Mouse (Mus musculus) frontal cortex, adult 2 months (tissue): ENCODE measurements around the gene Mthfr. TPM values are rescaled to one million over a fixed set of nuclear protein-coding genes. Genes with fewer than 3 reads are reported as not detected.

Experiments used
- DNase-seq, 2 experiments: peaks; one replicate each; pipeline ENCODE4 v3.0.0; 2022; ENCODE audit warnings: low spot score in 1 of 2; ENCODE audit errors: extremely low spot score in 1 of 2
- polyA plus RNA-seq: library from polyadenylated mRNA; depleted of rRNA; stranded (reverse); fragments of >200 nt; gene quantifications from 2 replicates; pipeline ENCODE4 v1.2.3, GENCODE M21; 2012; rRNA removed

Mthfr gene
- polyA plus RNA-seq, 1 experiment: 34.2 TPM

DNA sequence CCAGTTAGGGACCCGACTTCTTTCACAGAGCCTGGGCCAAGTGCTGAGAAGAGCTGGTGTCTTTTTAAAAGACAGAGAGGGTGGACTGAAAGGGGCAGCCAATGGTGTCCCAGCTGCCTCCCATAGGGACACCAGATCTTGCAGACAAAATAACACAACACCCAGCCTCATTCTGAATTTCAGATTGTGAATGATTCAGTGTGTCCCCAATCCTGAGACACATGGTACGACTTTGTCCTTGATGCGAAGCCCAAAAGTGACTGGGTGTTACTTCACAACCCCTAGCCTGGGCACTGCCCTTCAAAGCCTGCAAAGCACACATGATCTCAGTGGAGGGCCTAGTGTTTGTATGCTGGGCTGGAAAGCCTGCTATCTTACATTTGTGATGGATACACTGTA lies 47.0 kb downstream of the Mthfr start:
- DNase-seq: no peak

DNA sequence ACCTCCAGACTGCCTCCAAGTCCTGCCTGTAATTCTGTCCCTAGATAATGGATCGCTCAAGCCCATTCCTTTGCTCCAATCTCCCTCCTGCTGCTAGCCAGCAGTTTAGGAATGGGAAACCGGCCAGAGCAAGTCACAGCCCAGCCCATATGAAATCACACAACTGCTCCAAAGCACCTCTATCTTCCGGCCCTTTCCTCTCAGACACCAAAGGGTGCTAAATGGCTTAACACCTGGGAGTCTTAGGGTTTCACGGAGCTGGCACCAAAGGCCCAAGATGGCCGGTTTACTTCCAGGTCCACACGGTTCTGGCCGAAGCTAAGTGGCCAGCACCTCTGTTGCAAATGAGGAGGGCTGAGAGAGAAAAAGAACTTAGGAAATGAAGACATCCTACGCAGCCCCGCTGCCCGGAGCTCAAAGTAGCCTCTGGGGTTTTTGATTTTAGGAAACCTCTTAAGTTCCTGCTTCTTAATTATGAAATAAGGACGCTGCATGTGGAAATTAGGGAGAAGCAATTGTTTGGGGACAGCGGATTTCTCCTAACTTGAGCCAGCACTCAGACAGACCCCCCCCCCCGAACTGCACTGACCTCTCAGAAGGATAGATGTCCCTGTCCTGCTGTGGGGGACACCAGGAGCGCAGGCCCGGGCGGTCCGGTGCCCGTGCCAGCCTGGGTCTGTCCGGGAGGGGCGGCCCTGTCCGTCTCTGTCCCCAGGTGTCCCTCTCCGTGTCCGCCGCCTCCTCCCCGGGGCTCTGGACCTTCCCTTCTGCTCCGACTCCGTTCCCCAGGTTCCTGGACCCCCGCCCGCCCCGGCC lies 48.4 kb downstream of the Mthfr start:
- no peak for DNase-seq

DNA sequence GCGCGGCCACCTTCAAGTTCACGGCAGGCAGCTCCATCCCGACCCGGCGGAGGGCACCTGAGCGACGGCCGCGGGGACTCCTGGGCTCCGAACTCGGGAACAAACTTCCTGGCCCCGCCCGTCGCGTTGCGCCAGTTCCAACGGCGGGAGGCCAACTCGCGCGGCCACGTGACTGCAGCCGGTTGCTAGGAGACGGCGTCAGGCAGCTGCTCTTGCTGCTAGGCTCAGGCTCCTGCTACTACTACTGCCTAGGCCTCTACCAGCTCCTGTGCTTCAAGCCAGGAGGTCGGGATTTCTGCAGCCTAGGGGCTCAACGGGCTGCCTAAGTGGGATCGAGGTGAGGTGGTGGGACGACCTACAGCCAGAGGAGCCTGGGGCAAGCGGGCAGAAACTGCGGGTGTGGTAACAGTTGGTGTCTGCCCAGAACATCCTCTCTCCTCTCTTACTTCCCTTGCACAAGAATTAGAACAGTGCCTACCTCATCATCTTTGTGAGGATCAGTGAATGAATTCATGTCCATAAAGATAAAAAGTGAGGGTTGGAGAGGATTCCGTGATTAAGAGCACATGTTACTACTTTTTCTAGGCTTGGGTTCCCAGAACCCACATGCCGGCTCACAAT lies 49.1 kb downstream of the Mthfr start, which contains the start of gene Agtrap:
Gene Agtrap (minus strand): TSS at position 125 of the 621 bp plus-strand sequence.
- DNase-seq: peak; percentile 84 to 95

DNA sequence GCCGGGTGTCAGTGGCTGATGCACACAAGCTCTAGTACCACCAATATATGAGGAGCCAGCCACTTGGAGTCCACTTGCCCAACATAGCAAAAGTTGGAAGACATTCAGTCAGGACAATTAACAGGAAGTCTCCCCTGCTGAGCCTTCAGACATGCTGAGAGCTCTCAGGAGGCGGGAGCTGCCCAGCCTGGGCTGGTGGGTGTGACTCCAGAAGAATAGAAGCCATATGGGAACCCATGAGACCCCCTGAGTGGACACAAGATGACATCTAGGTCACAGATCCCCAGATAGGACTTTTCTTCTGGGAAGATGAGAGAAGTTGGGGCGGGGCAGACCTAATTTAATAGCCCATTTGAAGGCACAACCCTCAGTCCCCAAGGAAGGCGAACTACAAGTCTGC lies 50.3 kb downstream of the Mthfr start:
- no peak for DNase-seq

DNA sequence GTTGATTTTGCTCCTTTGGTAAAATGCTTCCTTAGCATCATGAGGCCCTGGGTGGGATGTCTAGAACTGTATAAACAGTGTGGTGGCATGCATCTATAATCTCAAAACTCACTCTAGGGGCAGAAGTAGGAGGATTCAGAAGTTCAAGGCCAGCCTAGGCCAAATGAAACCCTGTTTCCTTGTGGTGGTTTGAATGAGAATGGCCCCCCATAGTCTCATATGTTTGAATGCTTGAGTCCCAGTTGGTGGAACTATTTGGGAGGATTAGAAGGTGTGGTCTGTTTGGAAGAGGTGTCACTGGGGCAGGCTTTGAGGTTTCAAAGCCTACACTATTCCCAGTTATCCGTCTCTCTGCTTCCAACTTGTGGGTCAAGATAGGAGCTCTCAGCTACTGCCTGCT lies 52.3 kb downstream of the Mthfr start:
- DNase-seq: no peak

DNA sequence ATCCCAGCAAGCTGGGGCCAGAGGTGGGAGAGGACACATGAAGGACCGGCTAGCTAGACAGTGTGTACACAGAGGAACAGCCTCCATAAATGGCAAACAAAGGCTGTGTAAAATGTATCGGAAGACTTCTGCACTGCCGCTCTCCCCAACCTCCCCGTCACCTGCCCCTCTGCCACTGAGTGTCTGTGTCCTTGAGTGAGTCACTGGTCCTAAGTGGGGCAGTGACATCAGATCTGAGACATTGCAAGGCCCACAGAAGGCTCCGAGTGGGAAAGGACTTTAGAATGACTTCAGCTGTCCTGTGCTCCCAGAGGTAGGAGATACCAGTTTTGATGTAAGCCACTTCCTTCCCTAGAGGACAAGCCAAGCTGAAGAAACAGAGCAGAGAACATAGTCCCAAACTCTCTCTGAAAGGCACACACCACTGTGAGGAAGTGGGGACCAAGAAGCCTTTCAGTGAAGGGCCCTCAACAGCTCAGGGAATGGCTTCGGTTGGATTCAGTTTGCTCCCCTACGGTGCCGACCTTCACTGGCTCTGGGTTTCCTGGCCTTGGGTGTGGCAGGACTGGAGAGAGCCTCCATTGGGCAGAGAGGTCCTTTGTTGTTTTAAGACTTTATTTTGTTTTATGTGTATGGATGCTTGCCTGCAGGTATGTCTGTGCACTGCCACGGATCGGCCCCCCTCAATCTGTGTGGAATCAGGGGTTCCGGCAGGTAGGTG lies 53.8 kb downstream of the Mthfr start:
- no peak for DNase-seq

DNA sequence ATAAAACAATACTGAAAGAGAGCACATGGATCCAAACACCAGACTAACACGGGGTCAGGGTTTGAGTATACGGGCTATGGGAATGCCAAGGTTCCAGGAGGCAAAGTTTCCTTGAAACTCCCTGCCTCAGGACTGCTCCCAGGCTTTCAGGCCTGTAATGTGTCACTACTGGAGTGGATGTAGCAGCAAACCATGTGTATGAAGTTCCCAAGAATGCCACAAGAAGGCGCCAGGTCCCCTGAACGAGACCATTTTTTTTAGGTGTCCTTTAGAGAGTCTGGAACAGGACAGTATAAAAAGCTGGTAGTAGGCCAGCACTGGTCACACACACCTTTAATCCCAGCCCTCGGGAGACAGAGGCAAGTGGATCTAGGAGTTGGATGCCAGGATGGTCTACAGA lies 55.3 kb downstream of the Mthfr start:
- DNase-seq: no peak

DNA sequence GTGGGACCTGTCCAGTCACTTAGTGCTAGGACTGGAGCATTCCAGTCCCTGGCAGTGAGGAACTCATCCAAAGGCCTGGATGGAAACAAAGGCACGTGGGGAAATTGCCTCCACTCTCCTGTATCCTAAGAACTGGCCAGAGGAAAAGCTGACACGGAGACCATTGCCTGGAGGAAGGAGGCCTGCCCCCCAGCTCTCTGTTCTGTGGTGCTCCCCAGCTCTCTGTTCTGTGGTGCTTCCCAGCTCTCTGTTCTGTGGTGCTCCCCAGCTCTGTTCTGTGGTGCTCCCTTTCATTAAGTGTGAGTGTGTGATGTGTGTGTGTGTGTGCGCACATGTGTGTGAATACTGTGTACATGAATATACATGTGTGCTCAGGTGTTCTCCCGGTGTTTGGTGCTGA lies 56.2 kb downstream of the Mthfr start:
- DNase-seq: no peak

DNA sequence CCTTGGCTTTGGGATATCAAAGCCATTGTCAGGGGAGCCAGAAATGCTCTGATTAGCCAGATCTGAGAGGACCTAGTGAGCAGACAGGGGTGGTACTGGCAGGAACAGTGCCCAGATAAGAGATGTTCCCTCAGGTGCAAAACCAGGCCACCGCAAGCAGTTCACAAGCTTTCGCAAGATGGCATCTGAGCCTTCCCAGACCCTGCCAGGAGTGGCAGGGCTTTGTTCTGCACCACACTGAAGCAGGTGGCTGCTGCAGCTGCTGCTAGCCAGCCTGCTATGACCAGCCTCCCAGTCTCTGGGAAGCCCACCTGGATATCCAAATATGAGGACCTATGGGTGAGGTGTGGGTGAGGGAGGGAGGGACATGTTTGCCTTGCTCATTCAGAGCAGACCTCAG lies 59.1 kb downstream of the Mthfr start:
- no peak for DNase-seq

DNA sequence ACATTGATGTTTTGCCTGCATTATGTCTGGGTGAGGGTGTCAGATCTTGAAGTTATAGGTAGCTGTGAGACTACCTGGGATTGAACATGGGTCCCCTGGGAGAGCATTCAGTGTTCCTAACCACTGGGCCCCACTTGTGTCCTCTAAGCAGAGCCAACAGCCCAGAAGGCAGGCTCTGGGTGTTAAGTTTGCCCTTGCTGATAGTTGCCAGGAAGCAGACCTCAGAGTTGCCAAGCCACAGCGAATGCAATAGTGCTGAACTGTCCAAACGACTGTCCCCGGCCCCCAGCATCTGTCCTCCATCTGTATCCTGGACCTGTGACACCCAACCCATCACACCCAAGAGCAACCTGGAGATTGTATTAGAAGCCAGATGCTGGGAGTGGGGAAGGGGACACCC lies 59.8 kb downstream of the Mthfr start:
- no peak for DNase-seq

DNA sequence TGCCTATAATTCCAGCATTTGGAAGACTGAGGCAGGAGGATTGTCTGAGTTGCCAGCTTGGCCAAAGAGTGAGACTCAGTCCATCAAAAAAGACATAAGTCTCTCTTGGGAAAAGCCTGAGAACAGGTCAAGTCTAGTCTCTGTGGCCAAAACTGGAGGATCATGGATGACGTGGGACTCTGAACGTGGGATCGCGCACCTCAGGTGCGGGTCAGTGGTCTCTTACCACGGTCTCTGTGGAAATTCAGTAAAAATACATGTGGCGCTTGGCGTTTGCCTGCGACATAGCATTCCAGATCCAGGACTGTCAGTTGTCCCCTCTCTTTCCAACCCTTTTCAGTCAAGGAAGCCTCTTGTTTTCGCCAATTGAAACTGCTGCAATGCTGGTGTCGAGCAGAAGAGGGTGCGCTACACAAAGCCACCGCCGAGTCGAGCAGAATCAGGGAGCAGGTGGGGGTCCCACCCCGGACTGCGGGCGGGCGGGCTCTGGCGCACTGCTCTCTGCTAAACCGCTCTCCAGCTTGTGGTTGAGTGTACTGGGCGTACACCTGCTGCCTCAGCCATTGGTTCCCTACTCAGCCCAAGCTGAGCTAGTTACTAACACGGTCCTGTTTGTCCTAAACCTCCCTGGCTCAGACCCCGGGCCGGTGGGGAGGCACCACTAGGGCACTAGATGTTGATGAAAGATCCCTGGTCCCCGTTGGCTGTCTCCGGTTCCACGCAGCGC lies 63.1 kb downstream of the Mthfr start:
- DNase-seq: peak in 1 of 2 experiments; percentile 84

DNA sequence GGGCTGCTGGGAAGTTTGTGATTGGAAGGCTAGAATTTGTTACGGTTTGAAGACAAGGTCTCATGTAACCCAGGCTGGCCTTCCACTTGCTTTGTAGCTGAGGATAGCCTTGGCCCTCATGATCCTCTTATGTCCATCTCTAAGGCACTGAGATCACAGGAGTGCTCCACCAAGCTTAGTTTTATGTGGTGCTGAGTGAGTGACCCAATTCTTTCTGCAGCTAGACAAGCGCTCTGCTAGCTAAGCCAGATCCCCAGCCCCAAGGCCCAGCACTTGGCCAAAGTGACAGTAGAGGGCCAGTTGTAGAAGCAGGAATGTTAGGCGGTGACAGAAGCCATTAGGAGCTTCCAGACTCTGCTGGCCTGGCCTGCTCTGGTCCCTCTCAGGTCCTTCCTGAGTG lies 65.3 kb downstream of the Mthfr start:
- no peak for DNase-seq

DNA sequence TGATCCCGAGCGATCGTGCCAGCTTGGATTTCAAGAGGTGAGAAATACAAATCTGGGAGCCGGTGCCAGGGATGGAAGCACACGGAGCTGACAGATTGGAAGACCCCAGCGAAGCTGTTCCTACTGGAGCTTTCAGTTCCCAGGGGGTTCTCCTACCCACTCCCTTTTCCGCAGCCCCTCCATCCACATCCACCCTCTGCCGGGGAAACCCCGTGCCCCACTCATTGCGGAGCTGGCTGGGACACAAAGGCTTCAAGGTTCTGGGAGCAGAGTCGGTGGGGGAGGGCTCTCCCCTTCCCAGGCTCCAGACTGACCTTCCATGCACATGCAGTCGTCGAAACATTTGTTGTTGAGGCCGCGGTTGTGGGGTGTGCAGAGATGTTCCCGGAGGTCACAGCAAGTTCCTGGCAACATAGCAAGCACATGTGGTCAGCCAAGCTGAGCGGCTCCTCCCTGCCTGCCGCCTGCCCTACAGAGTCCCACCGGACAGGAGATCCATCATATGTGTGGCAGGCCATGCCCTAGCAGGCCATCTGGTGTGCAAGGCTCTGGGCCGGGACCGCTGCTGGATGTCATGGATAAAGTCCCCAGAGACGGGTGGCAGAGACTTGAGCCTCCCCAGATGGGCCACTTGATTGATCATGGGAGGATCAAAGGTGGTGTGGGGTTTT lies 68.9 kb downstream of the Mthfr start:
- DNase-seq: no peak

DNA sequence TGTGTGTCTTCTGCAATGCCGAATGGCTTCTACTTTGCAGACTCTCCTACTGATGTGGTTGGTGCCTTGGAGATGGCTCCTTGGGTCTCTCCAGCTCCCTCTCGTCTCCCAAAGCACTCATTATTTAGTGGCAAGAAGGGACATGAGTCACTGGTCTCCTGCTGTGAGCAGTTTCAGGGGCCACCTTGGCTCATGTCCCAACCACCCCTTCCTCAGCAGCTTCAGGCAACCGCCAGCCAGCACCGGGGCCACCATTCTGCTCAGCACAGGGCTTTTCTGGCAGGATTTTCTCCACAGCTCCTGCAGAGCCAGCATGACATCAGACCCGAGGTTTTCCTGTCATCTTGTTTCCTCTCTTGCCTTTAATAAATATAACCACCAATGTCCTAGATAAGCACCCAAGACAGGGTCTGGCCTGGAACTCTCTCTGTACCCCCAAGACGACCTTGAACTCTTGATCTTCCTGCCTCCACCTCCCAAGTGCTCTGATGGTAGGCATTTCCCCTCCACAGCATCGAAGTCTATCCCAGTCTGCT lies 69.8 kb downstream of the Mthfr start:
- DNase-seq: no peak

Other genes starting within 250 kb of the Mthfr start
- 3.5 and 4.0 TPM in 2 replicates for gene Zfp984, start 229.3 kb upstream of the Mthfr start, polyA plus RNA-seq
- gene Zfp933, start 190.7 kb upstream of the Mthfr start, polyA plus RNA-seq: 10.5 and 10.9 TPM in 2 replicates
- gene Miip, start 170.3 kb upstream of the Mthfr start, polyA plus RNA-seq: 51.3 and 66.8 TPM in 2 replicates
- 5.6 and 7.5 TPM in 2 replicates for gene Fv1, start 170.1 kb upstream of the Mthfr start, polyA plus RNA-seq
- 100 and 102 TPM in 2 replicates for gene Mfn2, start 134.4 kb upstream of the Mthfr start, polyA plus RNA-seq
- 18.8 and 20.3 TPM in 2 replicates for gene Plod1, start 102.3 kb upstream of the Mthfr start, polyA plus RNA-seq
- gene 2510039O18Rik, start 98.2 kb upstream of the Mthfr start, polyA plus RNA-seq: 32.6 and 32.9 TPM in 2 replicates
- gene Nppb, start 53.3 kb upstream of the Mthfr start, polyA plus RNA-seq: 0.15 and 0.16 TPM in 2 replicates
- 13.9 and 14.6 TPM in 2 replicates for gene Nppa, start 38.4 kb upstream of the Mthfr start, polyA plus RNA-seq
- 42.8 and 46.9 TPM in 2 replicates for gene Clcn6, start 256 bp upstream of the Mthfr start, polyA plus RNA-seq
- 7.5 and 9.6 TPM in 2 replicates for gene Agtrap, start 49.0 kb downstream of the Mthfr start, polyA plus RNA-seq
- gene Mad2l2, start 91.3 kb downstream of the Mthfr start, polyA plus RNA-seq: 24.8 and 27.8 TPM in 2 replicates
- gene Draxin, start 91.6 kb downstream of the Mthfr start, polyA plus RNA-seq: 0.97 and 1.2 TPM in 2 replicates
- gene Fbxo6, start 113.1 kb downstream of the Mthfr start, polyA plus RNA-seq: 33.9 and 40.0 TPM in 2 replicates
- gene Fbxo44, start 121.4 kb downstream of the Mthfr start, polyA plus RNA-seq: 206 and 213 TPM in 2 replicates
- gene Fbxo2, start 121.5 kb downstream of the Mthfr start, polyA plus RNA-seq: 105 and 116 TPM in 2 replicates
- gene Disp3, start 248.9 kb downstream of the Mthfr start, polyA plus RNA-seq: 24.0 and 27.9 TPM in 2 replicates